Mouse (Mus musculus) urinary bladder, adult 18-20 months (tissue): ENCODE results near the gene 4931414P19Rik.

Source experiments
- DNase-seq, 2 experiments: peaks; one replicate each; pipeline ENCODE4 v3.0.0; 2022; ENCODE audit warnings: low spot score in 2 of 2, mixed read lengths in 2 of 2

Gene 4931414P19Rik

DNA sequence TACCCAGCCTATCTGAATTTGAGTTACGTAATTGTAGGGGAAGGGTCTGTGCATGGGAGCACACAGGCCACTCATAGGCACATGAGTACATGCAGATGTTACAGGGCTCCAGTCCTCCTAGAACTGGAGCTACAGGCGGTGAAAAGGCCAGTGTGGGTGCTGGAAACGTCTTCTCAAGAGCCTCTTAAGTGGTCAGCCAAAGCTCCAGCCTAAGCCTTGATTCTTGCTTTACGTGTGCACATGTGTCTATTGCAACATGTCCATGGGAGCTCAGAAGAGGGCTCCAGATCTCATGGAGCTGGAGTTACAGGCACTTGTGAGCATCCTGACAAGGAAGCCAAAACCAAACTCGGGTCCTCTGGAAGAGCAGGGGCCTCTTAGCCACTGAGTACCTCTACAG, 61.1 kb downstream of the 4931414P19Rik start:
- DNase-seq: no peak

DNA sequence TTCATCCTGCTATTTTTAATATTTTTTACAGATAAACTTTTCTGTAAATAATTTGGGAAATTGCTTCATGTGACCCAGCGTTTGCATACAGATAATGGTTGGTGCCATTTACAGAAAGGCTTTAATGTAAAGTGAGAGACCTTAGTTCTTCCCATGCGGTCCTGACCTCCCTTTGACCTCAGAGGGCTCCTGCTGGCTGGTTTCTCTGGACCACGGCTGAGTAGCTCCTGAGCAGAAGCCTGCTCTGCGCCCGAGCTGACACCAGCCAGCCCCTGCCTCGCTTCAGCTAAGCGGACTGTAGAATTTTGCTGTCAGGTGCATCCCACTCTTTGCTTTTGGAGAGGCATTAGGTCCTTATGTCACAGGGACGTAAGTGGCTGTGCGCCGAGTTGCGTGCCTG, 65.0 kb downstream of the 4931414P19Rik start:
- DNase-seq: no peak

DNA sequence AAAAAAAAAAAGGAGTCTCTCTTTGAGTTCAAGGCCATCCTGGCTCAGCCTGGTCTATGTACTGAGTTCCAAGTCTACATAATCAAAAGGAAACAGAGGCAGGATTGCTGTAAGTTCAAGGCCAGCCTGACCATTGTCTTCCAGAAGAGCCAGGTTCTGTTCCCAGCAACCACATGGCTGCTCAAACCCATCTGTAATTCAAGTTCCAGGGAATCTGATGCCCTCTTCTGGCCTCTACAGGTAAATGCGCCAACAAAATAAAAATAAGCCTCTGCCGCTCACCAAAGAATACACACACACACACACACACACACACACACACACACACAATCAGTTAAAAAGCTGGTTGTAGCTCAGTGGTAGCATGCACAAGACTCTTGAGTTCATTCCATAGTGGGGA, 67.2 kb downstream of the 4931414P19Rik start:
- DNase-seq: no peak
